Mouse (Mus musculus) midbrain, postnatal 0 days (tissue): ENCODE measurements around the gene Trir. TPM values are rescaled to one million over a fixed set of nuclear protein-coding genes. Genes with fewer than 3 reads are reported as not detected.

Experiments
- ATAC-seq: fragments of 200-750 bp; cut with Nextera tagmentation; 2 replicates; pipeline ENCODE4 v1.8.0; 2017; ENCODE audit warnings: moderate number of reproducible peaks, mild to moderate bottlenecking, moderate TSS enrichment, moderate library complexity; ENCODE audit not compliant: low FRiP score
- DNase-seq: peaks from one replicate; pipeline ENCODE4 v3.0.0-alpha.2; 2015; ENCODE audit warnings: low spot score
- H3K27ac ChIP-seq: fragments of 300-500 bp; sonication (generic); 2 replicates; pipeline ENCODE4 v1.5.1; 2014; ENCODE audit warnings: low read depth, mild to moderate bottlenecking, low read length, mixed read lengths
- H3K27me3 ChIP-seq: fragments of 300-500 bp; sonication (generic); 2 replicates; pipeline ENCODE4 v1.6.1; 2014; ENCODE audit warnings: low read length, control low read depth, mixed read lengths; ENCODE audit not compliant: insufficient read depth
- H3K36me3 ChIP-seq: fragments of 300-500 bp; sonication (generic); 2 replicates; pipeline ENCODE4 v1.6.1; 2014; ENCODE audit warnings: low read length, control low read depth, mixed read lengths; ENCODE audit not compliant: insufficient read depth
- H3K4me1 ChIP-seq: fragments of 300-500 bp; sonication (generic); 2 replicates; pipeline ENCODE4 v1.6.1; 2014; ENCODE audit warnings: mild to moderate bottlenecking, control low read depth, antibody characterized with exemption, low read length, mixed read lengths; ENCODE audit not compliant: insufficient read depth
- H3K4me2 ChIP-seq: fragments of 300-500 bp; sonication (generic); 2 replicates; pipeline ENCODE4 v1.6.1; 2014; ENCODE audit warnings: low read depth, mild to moderate bottlenecking, low read length, mixed read lengths; ENCODE audit not compliant: poor library complexity, severe bottlenecking
- H3K4me3 ChIP-seq: fragments of 300-500 bp; sonication (generic); 2 replicates; pipeline ENCODE4 v1.5.1; 2014; ENCODE audit warnings: low read depth, mild to moderate bottlenecking, low read length, moderate library complexity
- H3K9ac ChIP-seq: fragments of 300-500 bp; sonication (generic); replicated peaks from 2 replicates; pipeline ENCODE4 v1.6.1; 2014; ENCODE audit warnings: mild to moderate bottlenecking, low read length, moderate library complexity, mixed read lengths; ENCODE audit not compliant: poor library complexity, severe bottlenecking
- H3K9me3 ChIP-seq: fragments of 300-500 bp; sonication (generic); 2 replicates; pipeline ENCODE4 v1.6.1; 2016; ENCODE audit warnings: low read length, control low read depth
- CTCF ChIP-seq: IDR thresholded peaks from 2 replicates; pipeline ENCODE4 v1.5.1; 2016; ENCODE audit warnings: antibody characterized with exemption, mild to moderate bottlenecking
- WGBS: fragments of 180-500 bp; shearing (Covaris S2); extraction: QIAGEN DNeasy Blood & Tissue Kit; methylation state at CpG from one replicate; pipeline ENCODE4 v1.1.7; 2014; 5-methylcytosine and 5-hydroxymethylcytosine counted together
- polyA plus RNA-seq: library from polyadenylated mRNA; unstranded; fragments of >200 nt; fragmentation: Nextera tagmentation; extraction: Ambion mirVana; gene quantifications from 2 replicates; pipeline ENCODE4 v1.2.1, GENCODE M21; 2015
- total RNA-seq: library from RNA; depleted of rRNA; stranded (reverse); fragments of >200 nt; gene quantifications from 2 replicates; pipeline ENCODE4 v1.2.3, GENCODE M21; 2014

Gene Trir
- total and polyA plus RNA-seq, 2 experiments from 2014 or later, result 144 to 266 TPM

GRCm38 (mm10) chr8:84980622-84981358, 45.8 kb upstream of the Trir start:
- Histone ChIP-seq H3K27me3 (no peaks in the 10 kb centered on the region), H3K4me3 (no peak overlapping the region), H3K9ac (no peak overlapping the region), H3K36me3 (no peaks in the 10 kb centered on the region), H3K9me3 (no peaks in the 10 kb centered on the region), H3K4me2 (peak overlapping the region; percentile 100; the same call in 1 of the 2 replicates), H3K27ac (0 out of 2 replicates have a peak overlapping the region, but pooled peaks have one; percentile 18), H3K4me1 (peaks cover 30% of the 10 kb centered on the region)
- ATAC-seq (no peak), DNase-seq (peak; percentile 67)
- WGBS, result 29% methylated on average over 11 of the region's 11 CpGs
- no peak for TF ChIP-seq CTCF

DNA sequence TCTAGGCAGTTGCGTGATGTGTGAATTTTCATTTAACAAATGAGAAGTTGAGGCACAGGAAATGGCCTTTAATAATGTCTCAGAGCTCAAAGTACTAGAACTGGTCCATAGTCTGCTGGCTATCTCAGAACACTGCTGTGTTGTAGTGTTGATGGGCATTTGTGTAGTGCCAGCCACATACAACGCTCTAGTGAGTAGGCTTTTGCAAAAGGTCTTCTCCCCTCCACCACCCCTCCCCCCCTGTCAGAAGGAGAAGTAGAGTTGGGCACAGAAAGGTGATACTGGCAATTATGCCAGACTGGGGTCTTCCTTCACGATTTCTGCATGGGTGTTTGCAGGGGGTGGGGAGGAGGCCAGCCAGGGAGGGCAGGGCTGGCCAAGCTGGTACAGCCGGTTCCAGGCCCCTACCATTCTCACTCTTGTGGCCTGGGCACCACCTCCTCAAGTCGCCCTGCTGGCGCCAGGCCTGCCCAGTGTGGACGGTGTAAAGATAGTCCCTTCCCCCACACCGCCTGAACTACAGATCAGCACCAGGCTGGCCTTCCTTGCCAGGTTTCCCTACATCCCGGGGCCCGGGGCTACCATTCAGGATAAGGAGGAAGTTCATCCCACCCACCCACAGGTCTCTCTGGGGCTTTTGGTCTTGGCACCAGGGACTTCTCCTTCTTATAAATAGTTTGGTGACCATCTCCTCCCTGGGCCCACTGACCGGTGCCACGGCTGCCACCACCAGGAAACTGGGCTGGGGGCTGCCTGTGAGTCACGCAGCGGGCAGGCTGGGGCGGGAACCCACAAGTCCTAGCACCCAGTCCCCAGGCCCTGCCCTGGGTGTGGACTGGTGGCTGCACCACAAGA, 44.8 kb upstream of the Trir start:
- Histone ChIP-seq H3K9me3 (no peaks in the 10 kb centered on the region), H3K4me1 (peaks cover 24% of the 10 kb centered on the region), H3K36me3 (no peaks in the 10 kb centered on the region), H3K27me3 (no peaks in the 10 kb centered on the region), H3K4me3 (no peak overlapping the region), H3K9ac (no peak overlapping the region), H3K27ac (no peak overlapping the region), H3K4me2 (no peak overlapping the region)
- DNase-seq, result no peak
- 85% methylated on average over 15 of the region's 15 CpGs for WGBS
- no peak for ATAC-seq
- TF ChIP-seq CTCF, result no peak

GRCm38 (mm10) chr8:84982499-84983011, 44.1 kb upstream of the Trir start:
- Histone ChIP-seq H3K27ac (no peak overlapping the region), H3K9me3 (no peaks in the 10 kb centered on the region), H3K9ac (no peak overlapping the region), H3K36me3 (no peaks in the 10 kb centered on the region), H3K27me3 (no peaks in the 10 kb centered on the region), H3K4me2 (no peak overlapping the region), H3K4me1 (peaks cover 21% of the 10 kb centered on the region), H3K4me3 (no peak overlapping the region)
- no peak for TF ChIP-seq CTCF
- DNase-seq, result no peak
- no peak for ATAC-seq
- WGBS, result 80% methylated on average over 3 of the region's 3 CpGs

DNA sequence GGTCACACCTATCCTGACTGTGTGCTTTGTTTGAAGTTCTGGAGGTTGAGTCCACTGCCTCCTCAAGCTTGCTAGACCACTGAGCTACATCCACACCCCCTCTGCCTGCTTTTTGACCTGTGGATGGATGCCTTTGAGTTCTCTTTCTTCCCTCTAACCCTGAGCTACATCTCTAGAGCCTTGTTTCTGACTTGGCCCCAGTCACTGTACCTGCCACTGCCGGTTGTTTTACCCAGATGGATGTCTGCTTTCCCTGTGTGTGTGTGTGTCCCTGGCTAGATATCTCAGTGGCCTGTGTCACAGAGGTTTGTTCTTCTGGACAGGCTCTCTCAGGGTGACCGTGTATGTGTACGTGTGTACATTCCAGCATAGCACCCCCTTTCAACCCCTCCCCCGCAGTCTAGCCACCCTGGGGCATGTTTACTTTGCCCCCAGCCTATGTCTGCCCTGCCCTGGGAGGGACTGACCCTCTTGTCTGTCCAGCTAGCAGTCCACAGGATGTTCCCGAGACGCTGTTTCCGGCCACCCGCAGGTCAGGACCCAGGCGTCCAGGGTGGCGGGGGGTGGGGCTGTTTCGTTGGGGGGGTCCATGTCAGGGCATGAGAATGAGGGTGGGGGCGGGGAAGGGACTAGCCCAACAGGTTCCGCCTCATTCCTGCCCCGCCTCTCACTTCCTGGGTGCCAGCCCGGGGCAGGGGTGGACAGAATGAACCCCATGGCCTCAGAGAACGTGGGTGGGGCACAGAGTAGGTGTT, 42.2 kb upstream of the Trir start:
- ATAC-seq, result no peak
- TF ChIP-seq CTCF, result no peak
- no peak overlapping the region for H3K27ac ChIP-seq
- peaks cover 12% of the 10 kb centered on the region for H3K4me1 ChIP-seq
- H3K4me3 ChIP-seq, result peak overlapping the region; percentile 46; the same call in 1 of the 2 replicates
- H3K9ac ChIP-seq, result no peak overlapping the region; the same call in 1 of the 2 replicates
- DNase-seq, result no peak
- H3K9me3 ChIP-seq, result no peaks in the 10 kb centered on the region
- H3K36me3 ChIP-seq, result no peaks in the 10 kb centered on the region
- no peaks in the 10 kb centered on the region for H3K27me3 ChIP-seq
- peak overlapping the region; percentile 94 for H3K4me2 ChIP-seq
- 18% methylated on average over 16 of the region's 16 CpGs for WGBS

GRCm38 (mm10) chr8:84985049-84985683, 41.5 kb upstream of the Trir start:
- H3K9me3 ChIP-seq, result no peaks in the 10 kb centered on the region
- DNase-seq (no peak), ATAC-seq (no peak)
- no peaks in the 10 kb centered on the region for H3K36me3 ChIP-seq
- H3K27ac ChIP-seq, result peak overlapping the region; percentile 73
- peak overlapping the region; percentile 94 for H3K4me2 ChIP-seq
- H3K9ac ChIP-seq, result peak overlapping the region; percentile 68
- H3K27me3 ChIP-seq, result no peaks in the 10 kb centered on the region
- under 1% methylated on average over 23 of the region's 23 CpGs for WGBS
- TF ChIP-seq CTCF, result no peak
- peak overlapping the region; percentile 46 for H3K4me3 ChIP-seq
- peaks cover 8% of the 10 kb centered on the region for H3K4me1 ChIP-seq
